Mouse (Mus musculus) thymus, adult 2 months (tissue): ENCODE results near the gene Vps26a.

Experiments
- CTCF ChIP-seq: fragments of 200-500 bp; IDR thresholded peaks from 2 replicates; pipeline ENCODE4 v1.5.1; 2012; ENCODE audit warnings: mild to moderate bottlenecking, control low read depth, low read length, moderate library complexity, borderline replicate concordance; ENCODE audit not compliant: control insufficient read depth, poor library complexity, insufficient read depth; ENCODE audit errors: extremely low read depth
- POLR2A ChIP-seq: fragments of 200-500 bp; IDR thresholded peaks from 2 replicates; pipeline ENCODE4 v1.6.1; 2012; ENCODE audit warnings: mild to moderate bottlenecking, low read length, control low read depth, moderate library complexity; ENCODE audit not compliant: control insufficient read depth, poor library complexity, insufficient read depth; ENCODE audit errors: extremely low read depth

DNA sequence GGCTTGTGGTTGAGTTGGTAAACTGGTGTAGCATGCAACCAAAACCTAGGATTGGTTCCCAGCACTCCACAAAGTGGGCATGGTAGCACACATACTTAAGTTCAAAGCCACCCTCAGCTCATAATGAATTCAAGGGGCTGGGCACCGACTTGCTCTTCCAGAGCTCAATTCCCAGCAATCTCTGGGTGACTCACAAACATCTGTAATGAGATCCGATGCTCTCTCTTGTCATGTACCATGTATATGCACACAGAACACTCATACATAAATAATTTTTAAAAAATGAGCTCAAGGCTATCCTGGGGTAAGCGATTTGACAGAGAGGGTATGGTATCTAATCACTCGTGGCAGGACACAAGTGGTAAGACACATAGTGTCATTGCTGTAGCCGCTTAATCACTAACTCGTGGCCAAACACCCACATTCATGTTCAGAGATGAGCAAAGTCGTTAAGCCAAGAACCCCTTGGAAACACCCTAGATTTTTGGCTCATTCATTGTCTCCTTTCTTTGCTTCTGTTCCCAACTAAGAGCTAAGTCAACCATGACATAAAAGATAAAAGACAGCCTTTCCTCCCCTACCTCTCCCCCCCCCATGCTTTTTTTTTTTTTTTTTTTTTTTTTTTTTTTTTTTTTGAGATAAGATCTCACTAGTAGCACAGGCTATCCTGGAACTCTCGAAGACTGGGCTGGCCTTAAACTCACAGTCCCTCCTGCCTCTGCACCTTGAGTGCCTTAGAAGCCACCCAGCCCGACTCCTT lies 18.8 kb upstream of the Vps26a start:
- TF ChIP-seq POLR2A, result no peak
- no peak for TF ChIP-seq CTCF
